Mouse (Mus musculus) thymus, adult 2 months (tissue): Measurements from ENCODE around the gene Lca5. TPM values are rescaled to one million over a fixed set of nuclear protein-coding genes. Genes with fewer than 3 reads are reported as not detected.

Experiments
- DNase-seq: peaks from one replicate; pipeline ENCODE4 v3.0.0; 2021
- H3K27ac ChIP-seq: fragments of 200-500 bp; 2 replicates; pipeline ENCODE4 v1.5.1; 2012; ENCODE audit warnings: low read length, control low read depth; ENCODE audit not compliant: control insufficient read depth, insufficient read depth
- H3K27me3 ChIP-seq: fragments of 200-500 bp; 2 replicates; pipeline ENCODE4 v1.6.1; 2012; ENCODE audit warnings: mild to moderate bottlenecking, low read length, moderate library complexity, mixed read lengths; ENCODE audit not compliant: control insufficient read depth, insufficient read depth
- H3K36me3 ChIP-seq: fragments of 200-500 bp; 2 replicates; pipeline ENCODE4 v1.6.1; 2012; ENCODE audit warnings: mild to moderate bottlenecking, low read length, moderate library complexity; ENCODE audit not compliant: control insufficient read depth, insufficient read depth
- H3K4me1 ChIP-seq: fragments of 200-500 bp; replicated peaks from 2 replicates; pipeline ENCODE4 v1.6.1; 2012; ENCODE audit warnings: low read length; ENCODE audit not compliant: control insufficient read depth, insufficient read depth
- H3K4me3 ChIP-seq: fragments of 200-500 bp; 2 replicates; pipeline ENCODE4 v1.5.1; 2012; ENCODE audit warnings: mild to moderate bottlenecking, low read length, control low read depth, moderate library complexity; ENCODE audit not compliant: control insufficient read depth, insufficient read depth
- CTCF ChIP-seq: fragments of 200-500 bp; IDR thresholded peaks from 2 replicates; pipeline ENCODE4 v1.5.1; 2012; ENCODE audit warnings: mild to moderate bottlenecking, control low read depth, low read length, moderate library complexity, borderline replicate concordance; ENCODE audit not compliant: control insufficient read depth, poor library complexity, insufficient read depth; ENCODE audit errors: extremely low read depth
- POLR2A ChIP-seq: fragments of 200-500 bp; IDR thresholded peaks from 2 replicates; pipeline ENCODE4 v1.6.1; 2012; ENCODE audit warnings: mild to moderate bottlenecking, low read length, control low read depth, moderate library complexity; ENCODE audit not compliant: control insufficient read depth, poor library complexity, insufficient read depth; ENCODE audit errors: extremely low read depth
- WGBS: fragments of 180-500 bp; shearing (Covaris S2); methylation state at CpG from one replicate; pipeline ENCODE4 v1.1.7; 2018; 5-methylcytosine and 5-hydroxymethylcytosine counted together
- polyA plus RNA-seq: library from polyadenylated mRNA; depleted of rRNA; stranded (reverse); fragments of >200 nt; gene quantifications from 2 replicates; pipeline ENCODE4 v1.2.3, GENCODE M21; 2012

Lca5 gene
- polyA plus RNA-seq, 1 experiment: 2.7 TPM

- Histone ChIP-seq H3K4me3 (no peak overlapping the region), H3K4me1 (peaks cover 7% of the 10 kb centered on the region), H3K27ac (no peak overlapping the region), H3K36me3 (no peaks in the 10 kb centered on the region), H3K27me3 (no peaks in the 10 kb centered on the region)
- TF ChIP-seq POLR2A: no peak
- TF ChIP-seq CTCF: peak; percentile 81; the same call in 1 of the 2 replicates
- WGBS: 65% methylated on average over 7 of the region's 7 CpGs
- peak; percentile 64 for DNase-seq
Measured at GRCm38 (mm10) chr9:83433661-83434060, 7.3 kb downstream of the Lca5 start.

DNA sequence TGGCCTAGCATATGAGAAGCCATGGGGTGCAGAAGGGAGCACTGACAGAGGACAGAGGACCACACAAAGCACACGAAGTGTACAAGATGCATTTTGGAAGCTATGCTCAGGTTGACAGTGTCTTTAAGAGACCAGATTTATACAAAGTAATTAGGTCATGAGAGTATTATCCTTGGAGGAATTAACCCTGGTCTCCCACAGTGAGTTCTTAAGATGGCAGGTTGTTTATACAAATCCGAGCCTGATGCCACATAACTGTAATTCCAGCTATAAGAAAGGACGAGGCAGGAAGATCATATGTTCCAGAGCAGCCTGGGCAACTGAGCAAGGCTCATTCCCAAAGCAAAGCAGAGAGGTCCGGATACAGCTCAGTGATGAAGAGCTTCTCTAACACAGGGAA lies 13.0 kb downstream of the Lca5 start:
- Histone ChIP-seq H3K27me3 (no peaks in the 10 kb centered on the region), H3K27ac (no peak overlapping the region), H3K4me1 (no peaks in the 10 kb centered on the region), H3K36me3 (no peaks in the 10 kb centered on the region; the same call in 1 of the 2 replicates), H3K4me3 (no peak overlapping the region)
- TF ChIP-seq POLR2A (no peak), CTCF (no peak)
- 96% methylated on average over 4 of the region's 4 CpGs for WGBS
- DNase-seq: no peak

- Histone ChIP-seq H3K27me3 (no peaks in the 10 kb centered on the region), H3K36me3 (no peaks in the 10 kb centered on the region; the same call in 1 of the 2 replicates), H3K27ac (no peak overlapping the region), H3K4me3 (no peak overlapping the region), H3K4me1 (no peaks in the 10 kb centered on the region)
- DNase-seq: no peak
- TF ChIP-seq POLR2A (no peak), CTCF (no peak)
- WGBS: 96% methylated on average over 5 of the region's 5 CpGs
Measured at GRCm38 (mm10) chr9:83418965-83419364, 22.0 kb downstream of the Lca5 start.

DNA sequence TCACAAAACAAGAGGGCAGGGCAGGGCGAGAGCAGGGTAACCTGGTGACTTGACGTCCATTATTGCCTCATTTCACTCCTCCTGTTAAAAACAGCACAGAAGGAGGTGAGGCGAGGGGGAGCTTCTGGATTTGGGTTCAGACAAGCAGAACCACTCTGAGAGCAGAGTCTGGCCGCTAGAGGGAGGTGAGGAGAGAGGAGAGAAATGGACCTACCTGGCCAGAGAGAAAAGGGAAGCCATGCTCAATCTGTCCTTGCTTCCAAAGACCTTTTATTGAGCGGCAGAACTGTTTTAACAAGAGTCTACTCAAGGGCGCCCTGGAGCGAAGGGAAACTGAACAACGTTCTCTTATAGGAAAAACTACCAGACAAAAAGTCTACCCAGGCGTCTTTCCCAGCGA lies 27.9 kb downstream of the Lca5 start:
- no peak overlapping the region for H3K27ac ChIP-seq
- WGBS: 94% methylated on average over 10 of the region's 10 CpGs
- H3K4me1 ChIP-seq: no peaks in the 10 kb centered on the region
- TF ChIP-seq POLR2A (no peak), CTCF (no peak)
- H3K27me3 ChIP-seq: no peaks in the 10 kb centered on the region
- DNase-seq: no peak
- no peaks in the 10 kb centered on the region for H3K36me3 ChIP-seq
- H3K4me3 ChIP-seq: no peak overlapping the region

DNA sequence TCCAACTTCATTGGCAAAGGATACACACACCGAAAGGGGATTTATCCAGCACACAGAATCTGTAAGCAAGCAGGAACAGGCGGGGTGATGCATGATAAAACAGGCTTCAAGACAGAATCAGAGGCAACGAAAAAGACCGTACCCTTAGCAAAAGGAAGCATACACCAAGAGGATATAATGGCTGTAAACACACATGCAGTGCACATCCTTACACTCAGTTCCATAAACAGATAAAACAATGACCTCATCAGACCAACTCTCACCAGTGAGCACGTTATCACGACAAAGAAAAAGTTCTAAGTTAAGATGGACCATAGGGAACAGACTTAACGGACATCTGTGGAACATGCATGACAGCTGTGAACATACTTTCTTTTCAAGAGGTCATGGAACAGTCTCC lies 35.8 kb downstream of the Lca5 start:
- no peak overlapping the region for H3K27ac ChIP-seq
- H3K4me3 ChIP-seq: no peak overlapping the region
- no peaks in the 10 kb centered on the region for H3K4me1 ChIP-seq
- H3K27me3 ChIP-seq: no peaks in the 10 kb centered on the region
- H3K36me3 ChIP-seq: no peaks in the 10 kb centered on the region
- 92% methylated on average over 7 of the region's 7 CpGs for WGBS
- no peak for DNase-seq
- TF ChIP-seq CTCF: no peak
- no peak for TF ChIP-seq POLR2A

GRCm38 (mm10) chr9:83400783-83401182 lies 40.1 kb downstream of the Lca5 start:
- TF ChIP-seq POLR2A (no peak), CTCF (no peak)
- DNase-seq: no peak
- H3K27me3 ChIP-seq: no peaks in the 10 kb centered on the region
- WGBS: 55% methylated on average over 3 of the region's 3 CpGs
- H3K4me1 ChIP-seq: no peaks in the 10 kb centered on the region
- H3K27ac ChIP-seq: no peak overlapping the region
- H3K36me3 ChIP-seq: no peaks in the 10 kb centered on the region
- H3K4me3 ChIP-seq: no peak overlapping the region

DNA sequence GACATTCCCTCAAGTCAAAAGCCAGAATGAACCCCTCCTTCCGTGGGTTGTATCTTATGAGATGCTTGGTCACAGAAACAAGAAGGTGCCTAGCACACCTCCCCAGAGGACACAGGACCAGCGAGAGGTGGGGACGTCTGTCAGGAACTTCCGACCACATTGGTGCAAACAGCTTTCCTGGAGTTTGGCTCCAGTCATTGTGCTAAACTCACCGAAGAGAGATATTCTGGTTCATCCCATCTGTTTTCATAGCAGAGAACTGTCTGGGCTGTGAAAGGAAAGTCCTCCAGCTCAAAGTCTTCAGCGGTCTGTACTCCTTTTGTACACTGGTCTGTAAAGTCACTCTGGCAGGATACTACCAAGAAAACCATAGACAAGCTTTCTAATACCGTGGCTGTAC lies 41.5 kb downstream of the Lca5 start:
- no peak overlapping the region for H3K4me3 ChIP-seq
- no peak overlapping the region for H3K27ac ChIP-seq
- no peak for TF ChIP-seq POLR2A
- no peak for TF ChIP-seq CTCF
- WGBS: 97% methylated on average over 7 of the region's 7 CpGs
- H3K36me3 ChIP-seq: no peaks in the 10 kb centered on the region
- no peaks in the 10 kb centered on the region for H3K27me3 ChIP-seq
- H3K4me1 ChIP-seq: no peaks in the 10 kb centered on the region
- DNase-seq: no peak
